Mouse (Mus musculus): Measurements from ENCODE around the gene Ccdc142. TPM values are rescaled to one million over a fixed set of nuclear protein-coding genes. Genes with fewer than 3 reads are reported as not detected.

Gene Ccdc142
- polyA plus RNA-seq (2015; fragmentation: Nextera tagmentation; extraction: Ambion mirVana), result 2.0 and 2.7 TPM in 2 replicates

DNA sequence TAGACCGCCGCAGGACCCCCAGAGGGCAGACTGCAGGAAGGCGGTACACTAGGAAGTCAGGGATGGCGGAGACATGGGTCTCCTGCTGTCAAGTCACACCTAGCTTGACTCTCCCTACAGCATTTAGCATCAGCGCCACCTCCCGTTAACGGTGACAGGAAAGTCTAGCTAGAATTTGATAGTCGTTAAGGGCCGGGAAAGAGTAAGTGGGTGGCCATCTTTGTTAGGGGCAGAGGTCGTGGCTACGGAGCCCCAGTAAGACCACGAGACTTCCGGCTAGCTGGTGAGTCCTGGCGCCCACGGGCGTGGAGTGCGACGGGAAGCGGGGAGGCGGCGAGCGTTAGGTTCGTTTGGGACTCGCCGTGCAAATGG is at the start of gene Ccdc142, which contains the start of gene Gm42688:
Gene Ccdc142, plus strand, starts transcription at position 286 of the 372 bp plus-strand sequence.
Gene Gm42688, plus strand, starts transcription at position 302 of the 372 bp plus-strand sequence.
- peaks cover 19% of the 10 kb centered on the region for H3K4me1 ChIP-seq (replicated peaks; ENCODE audit: insufficient read depth, low read length)
- under 1% methylated on average over 25 of the region's 25 CpGs for WGBS
- peak within 1 kb of the TSS; percentile 81 for H3K9ac ChIP-seq (ENCODE audit: low read depth, low read length)
- H3K4me3 ChIP-seq (replicated peaks; ENCODE audit: low read depth, low read length), result peak within 1 kb of the TSS; percentile 71
- ATAC-seq (replicated peaks; ENCODE audit: low FRiP score, low read depth), result peak; percentile 88
- peak; percentile 74 for TF ChIP-seq CTCF (IDR thresholded peaks at IDR 0.05; ENCODE audit: low read depth)
- H3K36me3 ChIP-seq (ENCODE audit: insufficient read depth, low read length), result no peaks in the 10 kb centered on the region
- H3K27ac ChIP-seq, result peak within 1 kb of the TSS; percentile 83
- H3K27me3 ChIP-seq (ENCODE audit: insufficient read depth, low read length), result no peaks in the 10 kb centered on the region
- DNase-seq (ENCODE audit: low spot score), result peak; percentile 96
- H3K9me3 ChIP-seq (replicated peaks; ENCODE audit: low read length), result no peaks in the 10 kb centered on the region
- H3K4me2 ChIP-seq (ENCODE audit: low read length), result peak within 1 kb of the TSS; percentile 81

DNA sequence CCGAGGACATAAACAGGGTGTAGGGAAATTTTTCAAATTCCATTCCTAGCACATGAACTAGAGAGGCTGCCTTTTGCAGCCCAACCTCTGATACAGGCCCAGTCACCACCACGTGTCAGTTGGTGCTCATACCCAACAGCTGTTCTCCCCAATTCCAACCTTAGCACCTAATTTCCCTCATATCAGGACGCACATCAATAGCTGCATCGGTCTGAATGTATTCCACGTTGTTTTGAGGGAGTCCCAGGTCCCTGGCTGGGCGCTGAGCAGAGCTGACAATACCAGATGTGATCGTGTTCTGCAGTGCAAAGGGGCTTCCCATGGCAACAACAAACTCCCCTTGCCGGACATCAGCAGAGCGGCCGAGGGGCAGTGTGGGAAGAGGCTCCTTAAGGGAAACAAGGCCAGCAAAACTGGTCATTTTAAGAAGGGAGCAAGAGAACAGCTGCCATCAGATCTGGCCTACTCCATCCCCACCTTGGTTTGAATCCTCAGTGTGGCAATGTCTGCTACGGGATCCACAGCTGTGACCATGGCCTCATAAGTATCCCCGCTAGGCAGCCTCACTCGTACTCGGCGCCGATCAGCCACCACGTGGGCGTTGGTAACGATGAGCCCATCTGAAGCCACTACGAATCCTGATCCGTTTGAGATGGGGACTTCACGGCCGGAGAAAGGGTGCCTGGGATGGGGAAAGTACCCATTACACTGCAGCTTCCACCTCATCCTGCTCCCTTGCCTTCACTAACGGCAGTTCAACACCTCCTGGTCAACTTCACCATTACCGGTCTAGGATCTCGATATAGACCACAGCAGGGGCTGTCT is 48.1 kb upstream of the Ccdc142 start:
- H3K4me3 ChIP-seq (replicated peaks; ENCODE audit: low read depth, low read length), result peak overlapping the region; percentile 85
- ATAC-seq (replicated peaks; ENCODE audit: low FRiP score, low read depth) (no peak), DNase-seq (ENCODE audit: low spot score) (peak; percentile 85)
- WGBS, result 1% methylated on average over 26 of the region's 26 CpGs
- peak overlapping the region; percentile 93 for H3K9ac ChIP-seq (ENCODE audit: low read depth, low read length)
- no peak for TF ChIP-seq CTCF (IDR thresholded peaks at IDR 0.05; ENCODE audit: low read depth)
- no peaks in the 10 kb centered on the region for H3K27me3 ChIP-seq (ENCODE audit: insufficient read depth, low read length)
- peaks cover 10% of the 10 kb centered on the region; the same call in 1 of the 2 replicates for H3K36me3 ChIP-seq (ENCODE audit: insufficient read depth, low read length)
- H3K4me2 ChIP-seq (ENCODE audit: low read length), result peak overlapping the region; percentile 88
- peaks cover 20% of the 10 kb centered on the region for H3K4me1 ChIP-seq (replicated peaks; ENCODE audit: insufficient read depth, low read length)
- H3K9me3 ChIP-seq (replicated peaks; ENCODE audit: low read length), result no peaks in the 10 kb centered on the region
- peak overlapping the region; percentile 93 for H3K27ac ChIP-seq

DNA sequence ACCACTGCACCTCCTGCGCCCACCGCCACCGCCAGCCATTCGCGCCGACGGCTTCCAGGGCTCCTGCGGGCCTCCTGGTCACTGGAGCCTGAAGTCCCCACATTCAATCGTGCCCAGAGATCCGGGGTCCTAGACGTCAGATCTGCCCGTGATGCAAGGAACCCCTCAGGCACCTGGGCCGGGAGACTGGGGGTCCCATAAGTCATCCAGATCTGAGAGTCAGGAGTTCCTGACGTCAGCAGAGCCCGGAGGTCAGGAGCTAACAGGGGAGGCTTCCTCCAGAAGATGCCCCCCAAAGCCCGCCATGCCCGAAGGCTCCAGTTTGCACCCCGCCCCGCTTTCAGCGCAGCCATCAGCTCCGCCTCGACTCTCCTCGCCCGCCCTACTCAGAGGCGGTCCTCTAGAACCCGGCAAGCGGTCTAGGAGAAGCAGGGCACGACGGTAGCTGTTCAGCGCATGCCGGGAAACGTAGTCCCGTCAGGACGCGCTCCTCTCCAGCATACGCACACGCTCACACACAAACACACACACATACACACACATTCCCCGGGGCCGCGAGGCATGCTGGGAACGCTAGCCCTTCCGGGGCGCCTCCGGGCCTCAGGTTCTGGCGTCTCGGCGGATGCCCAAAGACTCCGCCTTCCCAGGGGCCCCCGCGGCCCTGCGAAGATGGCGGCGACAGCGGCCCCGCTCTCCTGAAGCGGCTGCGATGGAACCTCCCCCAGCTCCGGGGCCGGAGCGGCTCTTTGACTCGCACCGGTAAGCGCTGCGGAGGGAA is 47.1 kb upstream of the Ccdc142 start, which contains the start of gene Aup1:
Gene Aup1, plus strand, starts transcription at position 448 of the 778 bp plus-strand sequence.
- DNase-seq (ENCODE audit: low spot score), result peak; percentile 98
- Histone ChIP-seq H3K9me3 (replicated peaks; ENCODE audit: low read length) (no peaks in the 10 kb centered on the region), H3K9ac (ENCODE audit: low read depth, low read length) (peak within 1 kb of the TSS; percentile 93), H3K27ac (peak within 1 kb of the TSS; percentile 93), H3K4me3 (replicated peaks; ENCODE audit: low read depth, low read length) (peak within 1 kb of the TSS; percentile 85), H3K27me3 (ENCODE audit: insufficient read depth, low read length) (no peaks in the 10 kb centered on the region), H3K4me2 (ENCODE audit: low read length) (peak within 1 kb of the TSS; percentile 88), H3K4me1 (replicated peaks; ENCODE audit: insufficient read depth, low read length) (peaks cover 20% of the 10 kb centered on the region), H3K36me3 (ENCODE audit: insufficient read depth, low read length) (peaks cover 10% of the 10 kb centered on the region; the same call in 1 of the 2 replicates)
- WGBS, result under 1% methylated on average over 62 of the region's 64 CpGs
- TF ChIP-seq CTCF (IDR thresholded peaks at IDR 0.05; ENCODE audit: low read depth), result no peak
- ATAC-seq (replicated peaks; ENCODE audit: low FRiP score, low read depth), result peak; percentile 93

DNA sequence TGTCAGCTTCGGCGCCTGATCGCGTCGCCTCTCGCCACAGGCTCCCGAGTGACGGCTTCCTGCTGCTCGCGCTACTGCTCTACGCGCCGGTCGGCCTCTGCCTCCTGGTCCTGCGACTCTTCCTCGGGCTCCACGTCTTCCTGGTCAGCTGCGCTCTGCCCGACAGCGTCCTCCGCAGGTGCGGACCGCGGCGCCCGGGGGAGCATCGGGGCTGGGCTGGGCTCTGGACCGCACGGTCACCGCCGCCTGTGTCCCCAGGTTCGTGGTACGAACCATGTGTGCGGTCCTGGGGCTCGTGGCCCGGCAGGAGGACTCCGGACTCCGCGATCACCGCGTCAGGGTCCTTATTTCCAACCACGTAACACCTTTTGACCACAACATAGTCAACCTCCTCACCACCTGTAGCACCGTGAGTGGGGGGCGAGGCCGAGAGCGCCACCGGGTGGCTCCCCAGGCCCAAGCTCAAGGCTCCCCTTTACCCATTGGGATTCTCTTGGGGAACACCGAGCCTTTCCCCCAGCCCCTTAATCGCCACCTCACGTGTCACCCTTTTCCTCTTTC is 46.5 kb upstream of the Ccdc142 start, which contains the start of gene Htra2:
Gene Htra2, minus strand, starts transcription at position 403 of the 561 bp plus-strand sequence.
- Histone ChIP-seq H3K4me2 (ENCODE audit: low read length) (peak within 1 kb of the TSS; percentile 88), H3K4me3 (replicated peaks; ENCODE audit: low read depth, low read length) (peak within 1 kb of the TSS; percentile 85), H3K27ac (peak within 1 kb of the TSS; percentile 93), H3K27me3 (ENCODE audit: insufficient read depth, low read length) (no peaks in the 10 kb centered on the region), H3K9me3 (replicated peaks; ENCODE audit: low read length) (no peaks in the 10 kb centered on the region), H3K9ac (ENCODE audit: low read depth, low read length) (peak within 1 kb of the TSS; percentile 93), H3K4me1 (replicated peaks; ENCODE audit: insufficient read depth, low read length) (peaks cover 20% of the 10 kb centered on the region), H3K36me3 (ENCODE audit: insufficient read depth, low read length) (peaks cover 10% of the 10 kb centered on the region; the same call in 1 of the 2 replicates)
- DNase-seq (ENCODE audit: low spot score), result peak; percentile 45
- WGBS, result 0% methylated on average over 47 of the region's 50 CpGs
- ATAC-seq (replicated peaks; ENCODE audit: low FRiP score, low read depth), result peak; percentile 18
- TF ChIP-seq CTCF (IDR thresholded peaks at IDR 0.05; ENCODE audit: low read depth), result peak; percentile 56

DNA sequence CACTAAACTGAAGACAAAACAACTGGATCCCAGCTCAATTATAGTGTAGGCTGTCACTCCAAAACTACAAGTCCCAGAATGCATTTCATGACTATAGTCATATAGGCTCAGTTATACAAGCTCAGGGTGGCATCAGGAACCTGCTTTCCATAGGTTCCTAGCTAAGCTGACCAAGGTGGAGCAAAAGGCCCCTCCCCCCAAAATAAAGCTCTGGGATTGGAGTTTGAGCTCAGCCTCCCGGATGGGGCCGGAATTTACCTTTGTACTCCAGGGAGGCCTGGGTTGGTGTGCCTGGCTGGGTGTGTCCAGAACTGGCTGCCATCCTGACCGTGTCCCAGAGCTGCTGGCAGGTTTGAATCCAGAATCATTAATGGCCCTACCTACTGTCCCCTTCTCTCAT is 43.6 kb upstream of the Ccdc142 start, which contains the start of gene Dqx1:
Gene Dqx1, plus strand, starts transcription at position 55 of the 400 bp plus-strand sequence.
- H3K27ac ChIP-seq, result peak within 1 kb of the TSS; percentile 72
- H3K27me3 ChIP-seq (ENCODE audit: insufficient read depth, low read length), result peaks cover 3% of the 10 kb centered on the region; the same call in 1 of the 2 replicates
- H3K4me3 ChIP-seq (replicated peaks; ENCODE audit: low read depth, low read length), result no peak within 1 kb of the TSS
- peak; percentile 34 for ATAC-seq (replicated peaks; ENCODE audit: low FRiP score, low read depth)
- H3K9me3 ChIP-seq (replicated peaks; ENCODE audit: low read length), result no peaks in the 10 kb centered on the region
- DNase-seq (ENCODE audit: low spot score), result peak; percentile 43
- peaks cover 15% of the 10 kb centered on the region for H3K4me1 ChIP-seq (replicated peaks; ENCODE audit: insufficient read depth, low read length)
- WGBS, result 37% methylated on average over 3 of the region's 3 CpGs
- peaks cover 10% of the 10 kb centered on the region; the same call in 1 of the 2 replicates for H3K36me3 ChIP-seq (ENCODE audit: insufficient read depth, low read length)
- H3K9ac ChIP-seq (ENCODE audit: low read depth, low read length), result peak within 1 kb of the TSS; percentile 35; the same call in 1 of the 2 replicates
- no peak for TF ChIP-seq CTCF (IDR thresholded peaks at IDR 0.05; ENCODE audit: low read depth)
- peak within 1 kb of the TSS; percentile 35; the same call in 1 of the 2 replicates for H3K4me2 ChIP-seq (ENCODE audit: low read length)
